Mouse (Mus musculus): ENCODE data around the gene Sorbs1. TPM values are rescaled to one million over a fixed set of nuclear protein-coding genes. Genes with fewer than 3 reads are reported as not detected.

Sorbs1 gene
- polyA plus RNA-seq, 1 experiment from 2014 or later = 46.5 TPM

DNA sequence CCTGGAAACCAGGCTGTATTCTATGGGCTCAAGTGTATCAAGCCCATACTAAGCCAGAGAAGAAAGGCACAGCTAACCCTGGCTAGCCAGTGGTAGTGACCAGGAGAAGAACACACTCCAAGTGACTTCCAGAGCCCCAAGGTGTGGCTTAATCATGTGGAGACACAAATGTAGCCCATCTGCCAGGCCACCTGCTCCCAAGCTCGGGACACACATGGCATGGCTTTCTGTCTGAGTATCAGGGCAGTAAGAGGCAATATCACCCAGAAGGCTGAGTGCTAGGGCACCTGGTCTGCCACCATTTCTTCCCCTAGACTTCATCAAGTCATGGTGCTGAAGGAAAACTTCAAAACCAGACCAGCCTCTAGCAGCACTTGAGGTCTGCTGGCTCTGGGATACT is 219.3 kb downstream of the Sorbs1 start:
- H3K4me1 ChIP-seq (replicated peaks; ENCODE audit: insufficient read depth, low read length) = no peaks in the 10 kb centered on the region
- ATAC-seq (replicated peaks; ENCODE audit: low FRiP score, low read depth) = no peak
- H3K9me3 ChIP-seq (replicated peaks; ENCODE audit: low read length) = no peaks in the 10 kb centered on the region
- DNase-seq (ENCODE audit: low spot score) = no peak
- whole genome bisulfite sequencing = 79% methylated on average over 1 of the region's 1 CpGs
- H3K9ac ChIP-seq (ENCODE audit: low read depth, low read length) = no peak overlapping the region
- no peak overlapping the region for H3K4me2 ChIP-seq (ENCODE audit: low read length)
- H3K27ac ChIP-seq = no peak overlapping the region
- no peaks in the 10 kb centered on the region for H3K36me3 ChIP-seq (ENCODE audit: insufficient read depth, low read length)
- H3K4me3 ChIP-seq (replicated peaks; ENCODE audit: low read depth, low read length) = no peak overlapping the region
- H3K27me3 ChIP-seq (ENCODE audit: insufficient read depth, low read length) = no peaks in the 10 kb centered on the region
- no peak for TF ChIP-seq CTCF (IDR thresholded peaks at IDR 0.05; ENCODE audit: low read depth)

DNA sequence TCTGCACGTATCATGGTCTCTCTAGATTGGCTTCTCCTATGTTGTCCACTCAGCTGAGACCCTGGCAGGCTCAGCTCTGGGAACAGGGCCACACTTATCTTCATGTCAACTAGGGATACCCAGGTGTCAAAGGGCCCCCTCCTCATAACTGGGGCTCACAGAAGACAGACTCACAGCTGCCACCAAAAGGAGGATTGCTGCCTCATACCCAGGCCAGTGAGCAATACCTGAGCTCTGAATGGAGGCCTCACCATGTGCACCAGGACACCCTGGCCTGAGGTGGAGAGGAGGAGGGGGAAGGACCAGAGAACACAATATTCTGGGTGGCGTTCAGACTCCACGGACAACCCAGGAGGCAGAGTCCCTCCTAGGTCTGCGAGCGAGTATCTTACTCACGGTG is 219.8 kb downstream of the Sorbs1 start:
- ATAC-seq (replicated peaks; ENCODE audit: low FRiP score, low read depth) (no peak), DNase-seq (ENCODE audit: low spot score) (no peak)
- WGBS = 91% methylated on average over 6 of the region's 6 CpGs
- H3K4me3 ChIP-seq (replicated peaks; ENCODE audit: low read depth, low read length) = no peak overlapping the region
- H3K36me3 ChIP-seq (ENCODE audit: insufficient read depth, low read length) = no peaks in the 10 kb centered on the region
- no peak overlapping the region for H3K27ac ChIP-seq
- no peak overlapping the region for H3K4me2 ChIP-seq (ENCODE audit: low read length)
- no peaks in the 10 kb centered on the region for H3K27me3 ChIP-seq (ENCODE audit: insufficient read depth, low read length)
- no peaks in the 10 kb centered on the region for H3K4me1 ChIP-seq (replicated peaks; ENCODE audit: insufficient read depth, low read length)
- H3K9ac ChIP-seq (ENCODE audit: low read depth, low read length) = no peak overlapping the region
- TF ChIP-seq CTCF (IDR thresholded peaks at IDR 0.05; ENCODE audit: low read depth) = no peak
- no peaks in the 10 kb centered on the region for H3K9me3 ChIP-seq (replicated peaks; ENCODE audit: low read length)

DNA sequence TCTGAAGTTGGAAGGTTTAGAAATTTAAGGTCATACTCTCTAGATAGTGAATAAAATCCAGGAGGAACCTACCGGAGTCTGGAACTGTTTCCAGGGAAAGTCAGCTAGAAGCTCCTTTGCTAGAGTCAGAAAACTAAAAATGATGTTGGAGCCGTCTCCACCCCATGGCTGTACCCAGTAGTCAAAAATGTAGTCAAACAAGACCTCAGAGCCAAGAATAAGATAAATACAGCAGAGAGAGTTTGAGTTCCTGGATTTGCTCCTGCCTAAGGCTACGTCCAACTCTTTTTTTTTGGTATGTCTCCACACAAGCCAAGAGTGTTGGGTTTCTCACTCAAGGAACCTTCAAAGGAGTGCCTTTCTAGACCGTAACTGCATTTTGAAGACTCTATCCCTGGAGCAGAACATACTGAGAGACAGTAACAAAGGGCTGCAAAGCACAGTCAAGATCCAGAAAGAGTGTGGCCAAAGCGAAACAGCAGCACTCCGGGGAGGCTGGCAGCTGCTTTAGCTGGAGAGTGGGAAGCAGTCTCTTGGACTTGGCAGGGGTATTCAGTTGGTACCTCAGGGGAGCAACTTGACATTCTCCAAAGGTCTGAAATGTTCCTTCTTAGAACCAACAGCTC is 223.4 kb downstream of the Sorbs1 start:
- TF ChIP-seq CTCF (IDR thresholded peaks at IDR 0.05; ENCODE audit: low read depth) = no peak
- ATAC-seq (replicated peaks; ENCODE audit: low FRiP score, low read depth) (no peak), DNase-seq (ENCODE audit: low spot score) (no peak)
- Histone ChIP-seq H3K27ac (no peak overlapping the region), H3K4me2 (ENCODE audit: low read length) (no peak overlapping the region), H3K4me1 (replicated peaks; ENCODE audit: insufficient read depth, low read length) (no peaks in the 10 kb centered on the region), H3K9me3 (replicated peaks; ENCODE audit: low read length) (no peaks in the 10 kb centered on the region), H3K27me3 (ENCODE audit: insufficient read depth, low read length) (no peaks in the 10 kb centered on the region), H3K36me3 (ENCODE audit: insufficient read depth, low read length) (no peaks in the 10 kb centered on the region), H3K4me3 (replicated peaks; ENCODE audit: low read depth, low read length) (no peak overlapping the region), H3K9ac (ENCODE audit: low read depth, low read length) (no peak overlapping the region)
- 76% methylated on average over 6 of the region's 6 CpGs for WGBS

DNA sequence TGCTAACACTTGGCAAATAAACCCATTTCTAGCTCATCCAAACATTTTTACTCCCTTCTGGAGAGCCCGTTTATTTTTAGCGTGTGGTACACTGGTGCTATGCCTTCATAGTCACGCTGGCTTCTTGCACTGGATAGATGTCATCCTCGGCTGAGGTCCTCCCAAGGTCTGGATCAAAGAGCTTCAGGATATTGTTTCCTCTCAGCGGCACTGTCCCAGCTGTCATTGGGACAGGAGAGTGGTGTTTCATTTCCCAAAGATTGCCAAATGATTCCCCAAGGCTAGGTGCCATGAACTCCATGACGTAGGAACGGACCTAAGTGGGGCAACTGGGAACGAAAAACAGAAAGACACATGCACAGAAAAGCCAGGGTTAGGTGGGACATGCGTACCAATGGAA is 225.2 kb downstream of the Sorbs1 start:
- WGBS = 80% methylated on average over 9 of the region's 9 CpGs
- DNase-seq (ENCODE audit: low spot score) (no peak), ATAC-seq (replicated peaks; ENCODE audit: low FRiP score, low read depth) (no peak)
- no peaks in the 10 kb centered on the region for H3K9me3 ChIP-seq (replicated peaks; ENCODE audit: low read length)
- no peak for TF ChIP-seq CTCF (IDR thresholded peaks at IDR 0.05; ENCODE audit: low read depth)
- H3K4me2 ChIP-seq (ENCODE audit: low read length) = no peak overlapping the region
- no peaks in the 10 kb centered on the region for H3K27me3 ChIP-seq (ENCODE audit: insufficient read depth, low read length)
- no peaks in the 10 kb centered on the region for H3K36me3 ChIP-seq (ENCODE audit: insufficient read depth, low read length)
- no peak overlapping the region for H3K27ac ChIP-seq
- no peak overlapping the region for H3K9ac ChIP-seq (ENCODE audit: low read depth, low read length)
- no peak overlapping the region for H3K4me3 ChIP-seq (replicated peaks; ENCODE audit: low read depth, low read length)
- no peaks in the 10 kb centered on the region for H3K4me1 ChIP-seq (replicated peaks; ENCODE audit: insufficient read depth, low read length)

DNA sequence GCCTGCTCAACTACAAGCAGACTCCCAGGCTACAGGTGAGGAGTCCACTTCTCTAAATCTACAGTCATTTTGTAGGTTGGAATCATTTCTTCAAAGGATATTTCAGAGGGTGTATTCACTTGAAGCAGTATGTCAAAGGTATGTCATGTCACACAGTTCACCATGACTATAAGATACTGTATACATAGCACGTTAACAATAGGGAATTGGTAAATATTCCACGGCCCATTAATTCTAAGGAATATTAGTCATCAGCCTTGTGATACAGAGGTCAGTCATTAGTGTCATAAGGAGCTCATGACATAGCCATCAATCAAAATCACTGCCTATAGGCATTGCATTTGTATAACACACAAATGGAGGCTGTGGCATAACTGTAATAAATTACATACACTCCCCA is 228.9 kb downstream of the Sorbs1 start:
- Histone ChIP-seq H3K9me3 (replicated peaks; ENCODE audit: low read length) (no peaks in the 10 kb centered on the region), H3K9ac (ENCODE audit: low read depth, low read length) (no peak overlapping the region), H3K4me2 (ENCODE audit: low read length) (no peak overlapping the region), H3K4me1 (replicated peaks; ENCODE audit: insufficient read depth, low read length) (no peaks in the 10 kb centered on the region), H3K27ac (no peak overlapping the region), H3K27me3 (ENCODE audit: insufficient read depth, low read length) (no peaks in the 10 kb centered on the region), H3K36me3 (ENCODE audit: insufficient read depth, low read length) (no peaks in the 10 kb centered on the region), H3K4me3 (replicated peaks; ENCODE audit: low read depth, low read length) (no peak overlapping the region)
- DNase-seq (ENCODE audit: low spot score) (no peak), ATAC-seq (replicated peaks; ENCODE audit: low FRiP score, low read depth) (no peak)
- WGBS = 88% methylated on average over 2 of the region's 2 CpGs
- TF ChIP-seq CTCF (IDR thresholded peaks at IDR 0.05; ENCODE audit: low read depth) = no peak

DNA sequence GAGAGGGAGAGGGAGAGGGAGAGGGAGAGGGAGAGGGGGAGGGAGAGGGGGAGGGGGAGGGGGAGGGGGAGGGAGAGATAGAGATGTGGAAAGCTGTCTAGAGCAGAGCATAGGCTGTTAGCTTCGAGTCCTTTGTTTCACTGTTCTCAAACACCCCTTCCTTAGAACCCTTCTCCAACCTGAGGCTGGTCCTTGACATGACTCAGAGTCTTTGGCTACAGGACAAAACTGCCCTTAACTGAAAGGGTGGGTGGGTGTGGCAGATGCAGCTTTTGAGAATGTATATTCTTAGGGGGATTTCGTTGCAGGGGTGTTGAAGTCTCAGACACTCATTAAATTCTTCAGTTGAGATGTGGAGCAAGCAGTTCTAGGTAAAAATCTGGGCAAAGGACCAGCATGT is 230.2 kb downstream of the Sorbs1 start:
- no peak overlapping the region for H3K4me2 ChIP-seq (ENCODE audit: low read length)
- no peak for ATAC-seq (replicated peaks; ENCODE audit: low FRiP score, low read depth)
- TF ChIP-seq CTCF (IDR thresholded peaks at IDR 0.05; ENCODE audit: low read depth) = no peak
- no peak for DNase-seq (ENCODE audit: low spot score)
- H3K4me3 ChIP-seq (replicated peaks; ENCODE audit: low read depth, low read length) = no peak overlapping the region
- no peaks in the 10 kb centered on the region for H3K27me3 ChIP-seq (ENCODE audit: insufficient read depth, low read length)
- H3K4me1 ChIP-seq (replicated peaks; ENCODE audit: insufficient read depth, low read length) = no peaks in the 10 kb centered on the region
- no peaks in the 10 kb centered on the region for H3K36me3 ChIP-seq (ENCODE audit: insufficient read depth, low read length)
- no peak overlapping the region for H3K27ac ChIP-seq
- no peak overlapping the region for H3K9ac ChIP-seq (ENCODE audit: low read depth, low read length)
- no peaks in the 10 kb centered on the region for H3K9me3 ChIP-seq (replicated peaks; ENCODE audit: low read length)
- WGBS = 57% methylated on average over 2 of the region's 2 CpGs
